Comparison of ENCODE assay signal across 13 mouse cellular contexts in the genomic region with DNA sequence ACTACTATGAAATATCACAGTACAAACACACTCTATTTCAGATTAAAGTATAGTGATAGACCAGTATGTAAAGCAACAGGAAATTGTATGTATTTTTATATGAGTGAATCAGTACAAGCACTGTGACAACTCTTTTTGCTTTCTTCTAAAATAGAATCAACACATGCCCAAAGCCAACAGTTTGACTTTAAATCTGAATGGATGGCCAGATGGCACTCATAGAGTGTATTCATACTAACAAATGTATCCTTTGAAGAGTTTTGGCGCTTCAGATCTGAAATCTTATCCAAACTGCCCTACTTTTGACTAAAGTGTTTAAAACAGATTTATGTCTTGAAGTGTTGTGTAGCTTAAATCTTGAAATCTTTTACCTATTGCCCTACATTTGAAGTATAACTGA.
"Had no signal": no experiment of that assay in that cellular context is flagged by ENCODE, and none has a peak within 500 bp of the region (broad histone marks: within the 10 kb centered on the region; RNA-seq: fewer than 3 reads in every experiment).

No protein-coding gene starts in this region.

- DNase-seq: kidney, adult 2 months; kidney, postnatal 25 days; layer of hippocampus, postnatal 36 days; liver; lung, adult 18-20 months; lung, postnatal 10 days; lung, postnatal 36 days; right cerebral cortex, postnatal 25 days; thymus, postnatal 25 days had no signal

- ATAC-seq: intestine, postnatal 0 days; liver, embryonic 12.5 days; midbrain, embryonic 13.5 days; midbrain, embryonic 16.5 days had no signal
